Mouse (Mus musculus): ENCODE results near the gene Gnat1.
A peak's percentile ranks its signal among the peaks of the same experiment; 100 is the strongest.

Gene Gnat1

DNA sequence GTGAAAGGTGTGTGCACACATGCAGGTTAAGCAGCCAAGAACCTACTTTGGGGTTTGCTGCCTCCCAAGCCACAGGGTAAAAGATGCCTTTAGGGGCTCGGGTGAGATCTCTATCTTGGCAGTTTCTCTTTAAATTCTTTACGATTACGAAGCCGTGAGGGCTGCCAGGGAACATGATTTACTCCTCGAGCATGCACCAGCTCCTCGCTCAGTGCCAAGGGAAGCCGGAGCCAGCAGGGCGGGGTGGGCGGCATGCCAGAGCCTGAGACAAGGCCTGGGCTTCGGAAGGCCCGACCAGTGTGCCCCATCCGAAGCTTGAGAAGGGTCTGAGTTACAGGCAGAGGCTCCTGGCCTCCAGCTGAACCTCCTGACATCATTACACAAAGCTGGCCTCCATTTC lies 22.1 kb upstream of the Gnat1 start:
- DNase-seq (ENCODE audit: low read depth in 2 of 2, low spot score in 2 of 2): no peak

DNA sequence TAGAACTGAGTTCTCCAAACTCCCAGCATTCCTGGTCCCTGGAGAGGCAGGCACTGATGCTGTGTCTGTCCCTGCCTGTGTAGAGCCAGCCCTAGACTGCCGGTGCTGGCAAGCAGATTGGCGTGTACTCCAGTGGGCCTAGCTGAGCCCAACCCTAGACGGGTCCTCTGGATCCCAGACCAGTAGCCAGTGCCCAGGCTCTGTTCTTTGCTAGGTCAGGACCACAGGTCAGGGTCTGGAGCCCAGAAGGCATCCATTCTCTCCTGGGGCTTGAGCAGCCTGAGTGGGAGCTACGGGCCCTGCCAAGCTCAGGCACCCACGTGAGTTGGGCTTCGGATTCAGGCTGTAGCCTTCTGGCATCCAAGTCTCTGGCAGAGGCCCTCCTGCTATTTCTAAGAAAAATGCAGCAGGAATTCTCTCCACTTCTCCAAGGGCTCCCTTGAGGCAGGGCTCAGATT lies 20.6 kb upstream of the Gnat1 start:
- no peak for DNase-seq (ENCODE audit: low read depth in 2 of 2, low spot score in 2 of 2)

DNA sequence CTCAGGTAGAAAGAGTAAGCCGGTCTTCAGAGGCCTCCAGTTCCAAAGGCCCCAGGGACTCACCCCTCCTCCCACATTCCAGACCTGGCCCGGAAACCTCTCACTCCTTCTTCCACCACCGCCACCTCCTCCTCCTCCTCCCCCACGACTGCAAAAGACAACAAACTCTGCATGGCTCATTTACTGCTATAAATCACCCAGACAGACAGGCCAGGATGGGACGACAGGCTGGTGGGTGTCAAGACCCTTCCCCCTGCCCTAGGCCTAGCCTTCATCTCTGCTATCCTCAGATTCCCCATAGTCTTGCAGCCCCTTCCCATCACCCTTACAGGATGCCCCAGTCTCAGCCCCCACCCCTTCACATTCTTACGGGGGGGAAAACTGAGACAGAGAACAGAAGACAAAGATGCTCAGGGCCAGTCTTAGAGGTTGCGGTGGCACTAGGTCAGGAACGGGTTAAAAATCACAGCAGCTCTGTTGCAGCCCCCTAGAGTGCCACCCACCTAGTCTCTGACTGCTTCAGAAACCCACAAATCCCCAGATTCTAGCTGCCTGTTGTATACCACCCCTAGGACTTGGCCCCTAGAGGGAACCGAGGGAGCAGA lies 20.0 kb upstream of the Gnat1 start:
- no peak for DNase-seq (ENCODE audit: low read depth in 2 of 2, low spot score in 2 of 2)

- no peak for DNase-seq (ENCODE audit: low read depth in 2 of 2, low spot score in 2 of 2)
Observed at GRCm38 (mm10) chr9:107698611-107699190, 19.2 kb upstream of the Gnat1 start.

GRCm38 (mm10) chr9:107697811-107698521 lies 18.5 kb upstream of the Gnat1 start:
- DNase-seq (ENCODE audit: low read depth in 2 of 2, low spot score in 2 of 2): no peak

GRCm38 (mm10) chr9:107696845-107697610 lies 17.5 kb upstream of the Gnat1 start:
- DNase-seq (ENCODE audit: low read depth in 2 of 2, low spot score in 2 of 2): no peak

DNA sequence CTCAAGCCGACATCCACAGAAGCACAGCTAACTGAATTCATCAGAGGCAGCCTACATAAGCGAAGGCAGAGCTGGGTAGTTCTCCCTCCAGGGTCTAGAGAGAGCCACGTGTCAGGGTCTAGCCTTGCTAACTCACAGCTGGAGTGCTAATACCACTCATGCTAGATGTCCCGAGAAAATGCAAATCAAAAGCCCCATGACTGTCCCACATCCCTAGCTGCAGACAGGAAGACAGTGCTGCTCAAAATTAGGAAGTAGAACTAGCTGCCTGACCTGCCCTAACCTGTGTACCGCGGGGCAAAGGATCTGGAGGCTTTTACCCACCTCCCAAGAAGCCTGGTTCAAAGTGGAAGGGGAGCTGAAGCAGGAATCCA lies 16.6 kb upstream of the Gnat1 start:
- no peak for DNase-seq (ENCODE audit: low read depth in 2 of 2, low spot score in 2 of 2)

- DNase-seq (ENCODE audit: low read depth in 2 of 2, low spot score in 2 of 2): no peak
Observed at GRCm38 (mm10) chr9:107695441-107696105, 16.1 kb upstream of the Gnat1 start.

DNA sequence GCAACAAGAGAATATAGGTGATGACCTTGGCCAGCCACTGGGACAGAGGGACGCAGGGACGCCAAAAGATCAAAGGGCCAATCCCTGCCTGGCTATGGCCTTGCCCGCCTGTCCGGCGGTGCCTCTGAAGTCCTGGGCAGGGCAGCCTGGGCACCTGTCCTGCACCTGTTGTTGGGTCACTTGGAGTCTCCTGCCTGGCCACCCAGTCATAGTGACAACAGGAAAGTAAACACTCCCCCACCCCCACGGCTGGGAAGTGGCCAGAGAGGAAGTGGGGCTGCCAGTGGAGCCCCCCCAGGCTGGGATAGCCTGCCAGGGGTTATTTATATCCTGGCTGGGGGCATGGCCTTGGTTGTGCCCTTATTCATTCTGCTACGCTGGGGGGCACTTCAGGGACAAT lies 15.1 kb upstream of the Gnat1 start:
- no peak for DNase-seq (ENCODE audit: low read depth in 2 of 2, low spot score in 2 of 2)

DNA sequence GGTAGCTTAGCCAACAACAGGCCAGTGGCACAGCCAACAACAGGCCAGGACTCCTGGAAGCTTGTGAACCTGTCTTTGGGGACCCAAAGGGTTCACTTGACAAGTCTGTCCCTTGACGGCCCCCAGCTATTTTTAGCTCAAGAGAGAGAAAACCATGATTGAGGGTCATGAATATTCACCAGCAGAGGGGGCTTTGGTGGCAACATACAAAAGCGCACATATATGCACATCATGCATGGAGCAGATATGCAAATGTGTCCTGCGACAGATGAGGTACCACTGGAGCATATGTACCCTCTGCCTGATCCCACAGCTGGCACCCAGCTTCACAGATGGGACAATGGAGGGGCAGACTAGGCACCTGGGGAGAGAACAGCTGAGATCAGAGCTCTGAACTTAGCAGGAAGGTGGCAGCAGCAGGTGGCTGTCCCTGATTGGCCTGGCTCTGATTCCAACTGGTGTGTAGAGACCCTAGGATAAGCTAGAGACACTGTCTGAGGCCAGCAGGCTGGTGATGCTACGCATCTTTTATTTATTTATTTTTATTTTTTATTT lies 14.0 kb upstream of the Gnat1 start:
- DNase-seq (ENCODE audit: low read depth in 2 of 2, low spot score in 2 of 2): no peak

- DNase-seq (ENCODE audit: low read depth in 2 of 2, low spot score in 2 of 2): no peak
Observed at GRCm38 (mm10) chr9:107692785-107693184, 13.3 kb upstream of the Gnat1 start.

DNA sequence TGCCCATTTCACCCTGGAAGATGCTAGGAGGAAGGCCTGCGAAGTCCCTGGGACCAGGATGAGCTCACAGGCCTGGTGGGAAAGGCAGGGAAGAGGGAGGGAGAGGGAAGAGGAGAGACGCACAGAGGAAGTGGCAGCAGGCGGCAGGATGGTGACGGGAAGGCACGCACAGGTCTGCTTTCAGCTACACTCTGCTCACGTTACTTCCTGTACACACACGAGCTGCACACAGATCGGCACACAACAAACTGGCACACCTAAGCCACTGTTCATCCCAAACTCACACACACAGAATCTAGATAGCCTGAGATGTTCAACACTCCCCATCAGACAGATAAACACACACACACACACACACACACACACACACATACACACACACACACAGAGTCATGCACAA lies 10.9 kb upstream of the Gnat1 start:
- no peak for DNase-seq (ENCODE audit: low read depth in 2 of 2, low spot score in 2 of 2)

GRCm38 (mm10) chr9:107688939-107689338 lies 9.4 kb upstream of the Gnat1 start:
- DNase-seq (ENCODE audit: low read depth in 2 of 2, low spot score in 2 of 2): no peak

DNA sequence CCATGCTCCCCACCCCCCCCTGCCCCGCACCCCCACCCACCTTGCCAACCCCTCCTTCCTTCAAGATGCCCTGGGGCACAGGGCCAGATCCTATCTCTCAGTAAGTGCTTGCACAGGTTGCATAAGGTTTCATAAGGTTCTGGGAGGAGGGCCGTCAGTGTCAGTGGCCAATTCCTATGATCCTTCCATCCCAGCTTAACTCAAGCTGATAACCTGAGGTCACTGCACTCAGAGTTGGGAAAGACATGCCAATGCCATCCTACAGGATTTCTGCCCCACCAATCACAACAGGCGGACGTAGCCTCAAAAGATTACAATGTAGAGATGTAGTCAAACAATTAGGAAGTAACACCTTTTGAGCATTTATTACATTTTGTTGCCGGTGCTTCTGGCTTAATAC lies 8.9 kb upstream of the Gnat1 start:
- DNase-seq (ENCODE audit: low read depth in 2 of 2, low spot score in 2 of 2): no peak

- peak; percentile 31 to 47 for DNase-seq (ENCODE audit: low read depth in 2 of 2, low spot score in 2 of 2)
Observed at GRCm38 (mm10) chr9:107685231-107685981, 5.9 kb upstream of the Gnat1 start.

DNA sequence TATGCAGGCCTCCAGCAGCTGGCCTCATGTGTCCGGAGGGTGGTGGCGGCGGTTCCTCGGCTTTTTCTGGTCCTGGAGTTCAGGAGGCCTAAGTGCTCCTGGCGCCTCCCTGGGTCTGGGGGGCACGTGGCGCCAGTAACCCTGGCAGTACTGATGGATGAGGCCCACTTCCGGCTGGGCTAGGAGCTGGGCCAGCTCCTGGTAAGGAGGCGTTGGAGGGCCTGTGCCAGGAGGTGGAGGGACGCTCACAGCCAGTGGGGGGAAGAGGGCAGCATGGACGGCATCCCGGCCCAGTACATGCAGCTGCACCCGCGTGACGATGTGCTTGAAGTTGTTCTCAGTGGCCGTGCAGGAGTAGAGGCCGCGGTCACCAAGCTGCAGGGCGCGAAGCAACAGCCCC lies 2.9 kb upstream of the Gnat1 start:
- no peak for DNase-seq (ENCODE audit: low read depth in 2 of 2, low spot score in 2 of 2)

GRCm38 (mm10) chr9:107678861-107679260 lies 651 bp downstream of the Gnat1 start:
- no peak for DNase-seq (ENCODE audit: low read depth in 2 of 2, low spot score in 2 of 2)

DNA sequence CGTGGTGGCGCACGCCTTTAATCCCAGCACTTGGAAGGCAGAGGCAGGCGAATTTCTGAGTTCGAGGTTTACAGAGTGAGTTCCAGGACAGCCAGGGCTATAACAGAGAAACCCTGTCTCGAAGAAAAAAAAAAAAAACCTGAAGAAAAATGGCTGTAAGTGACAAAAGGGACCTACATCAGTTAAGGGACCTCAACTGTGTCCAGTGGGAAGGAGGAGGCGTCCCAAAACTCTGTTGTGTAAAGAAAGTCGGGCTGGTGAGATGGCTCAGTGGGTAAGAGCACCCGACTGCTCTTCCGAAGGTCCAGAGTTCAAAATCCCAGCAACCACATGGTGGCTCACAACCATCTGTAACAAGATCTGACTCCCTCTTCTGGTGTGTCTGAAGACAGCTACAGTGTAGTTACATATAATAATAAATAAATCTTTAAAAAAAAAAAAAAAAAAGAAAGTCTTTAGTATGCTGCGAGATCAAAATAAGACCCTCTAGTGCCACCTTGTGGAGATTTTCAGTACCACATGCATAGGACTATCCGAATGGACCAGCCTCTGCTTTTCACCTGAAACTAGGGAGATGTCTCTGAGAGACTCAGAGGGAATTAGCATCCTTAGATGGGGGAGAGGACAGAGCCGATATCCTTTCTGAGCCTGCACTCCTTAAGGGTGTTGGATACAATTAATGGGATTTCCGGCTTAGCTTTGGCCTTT lies 1.5 kb downstream of the Gnat1 start:
- peak; percentile 78 to 84 for DNase-seq (ENCODE audit: low read depth in 2 of 2, low spot score in 2 of 2)

DNA sequence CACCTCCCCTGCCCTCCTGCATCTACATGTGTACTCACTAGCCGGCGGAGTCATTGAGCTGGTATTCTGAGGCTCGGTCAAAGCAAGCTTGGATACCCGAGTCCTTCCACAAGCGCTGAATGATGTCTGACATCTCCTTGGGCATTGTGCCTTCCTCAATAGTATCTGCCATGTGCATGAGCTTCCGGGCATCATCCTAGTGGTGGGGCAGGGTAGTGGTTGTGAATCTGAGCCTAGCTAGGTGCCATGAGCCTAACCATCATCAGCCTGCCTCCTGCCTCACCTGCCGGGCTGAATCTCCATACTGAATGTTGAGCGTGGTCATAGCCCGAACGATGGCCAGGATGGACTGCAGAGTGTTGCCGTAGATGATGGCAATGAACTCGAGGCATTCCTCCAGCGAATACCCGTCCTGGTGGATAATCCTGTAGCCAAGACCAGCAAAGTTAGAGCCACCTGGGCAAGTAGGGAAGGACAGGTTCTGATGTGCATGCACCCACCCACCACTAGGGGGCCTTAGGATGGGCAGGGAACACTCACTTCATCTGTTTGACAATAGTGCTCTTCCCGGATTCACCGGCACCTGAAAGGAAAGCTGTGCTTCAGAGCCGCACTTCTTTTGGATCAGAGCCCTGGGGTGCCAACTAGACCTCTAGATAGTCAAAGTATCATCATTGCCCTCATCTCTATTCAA lies 2.3 kb downstream of the Gnat1 start:
- DNase-seq (ENCODE audit: low read depth in 2 of 2, low spot score in 2 of 2): peak; percentile 43 to 61
